In genomic region chr1:144902987-144903386, GRCm38 (mm10) we compare ENCODE assay signal across 21 mouse cellular contexts.
DNase-seq lines count a peak whose midpoint lies in the region; ATAC-seq and TF ChIP-seq lines count a peak whose summit lies in the region.
"Had no signal": no experiment of that assay in that cellular context is flagged by ENCODE, and none has a peak within 500 bp of the region (broad histone marks: within the 10 kb centered on the region; RNA-seq: fewer than 3 reads in every experiment).

No protein-coding gene starts in this region.

- DNase-seq in forebrain, postnatal 0 days = peak; percentile 8
- peak; percentile 72 for DNase-seq in heart, postnatal 0 days (ENCODE audit: low spot score)
- DNase-seq: adrenal gland, postnatal 14 days; cerebellum, postnatal 25 days; gastrocnemius, postnatal 36 days; kidney, adult 18-20 months; thymus, postnatal 14 days had no signal

- H3K27me3 ChIP-seq in forebrain, postnatal 0 days (ENCODE audit: insufficient read depth, low read length) = no peaks in the 10 kb centered on the region
- no peaks in the 10 kb centered on the region for H3K27me3 ChIP-seq in forebrain, embryonic 15.5 days
- H3K27me3 ChIP-seq in heart, postnatal 0 days (ENCODE audit: control insufficient read depth, insufficient read depth, low read length) = no peaks in the 10 kb centered on the region
- no peaks in the 10 kb centered on the region for H3K27me3 ChIP-seq in heart, embryonic 11.5 days (ENCODE audit: control insufficient read depth, insufficient read depth, low read length)
- H3K27me3 ChIP-seq in kidney, embryonic 14.5 days (ENCODE audit: control insufficient read depth, insufficient read depth, low read length) = no peaks in the 10 kb centered on the region
- H3K27me3 ChIP-seq: limb, embryonic 12.5 days; liver, embryonic 15.5 days; midbrain, embryonic 15.5 days; neural tube, embryonic 12.5 days had no signal

- no peak overlapping the region for H3K9ac ChIP-seq in forebrain, postnatal 0 days
- no peak overlapping the region for H3K9ac ChIP-seq in forebrain, embryonic 15.5 days (replicated peaks)
- H3K9ac ChIP-seq in heart, postnatal 0 days (replicated peaks; ENCODE audit: low read depth, low read length) = no peak overlapping the region
- H3K9ac ChIP-seq in heart, embryonic 11.5 days (ENCODE audit: low read depth, low read length) = no peak overlapping the region
- no peak overlapping the region for H3K9ac ChIP-seq in kidney, embryonic 14.5 days (ENCODE audit: low read depth, low read length)
- H3K9ac ChIP-seq: limb, embryonic 12.5 days; liver, embryonic 15.5 days; midbrain, embryonic 15.5 days; neural tube, embryonic 12.5 days had no signal

- no peak for ATAC-seq in forebrain, postnatal 0 days
- ATAC-seq in forebrain, embryonic 15.5 days (replicated peaks) = no peak
- ATAC-seq in heart, postnatal 0 days (ENCODE audit: insufficient read depth, low read depth) = peak; percentile 51; the same call in 1 of the 2 replicates
- ATAC-seq in heart, embryonic 11.5 days (replicated peaks; ENCODE audit: insufficient number of reproducible peaks, low FRiP score, low TSS enrichment) = no peak
- ATAC-seq in common myeloid progenitor, adult 5-6 weeks (replicated peaks; ENCODE audit: low read depth, poor library complexity, severe bottlenecking) = peak; percentile 81
- 0 out of 2 replicates have a peak, but pooled peaks have one; percentile 9 for ATAC-seq in megakaryocyte progenitor cell, adult 5-6 weeks (replicated peaks; ENCODE audit: poor library complexity)
- ATAC-seq in kidney, embryonic 14.5 days (ENCODE audit: low FRiP score, low TSS enrichment) = no peak
- ATAC-seq in monocyte, adult 5-6 weeks (replicated peaks; ENCODE audit: insufficient number of reproducible peaks, low FRiP score, low TSS enrichment, poor library complexity, severe bottlenecking) = no peak
- ATAC-seq: forebrain, embryonic 14.5 days; hindbrain, embryonic 16.5 days; midbrain, embryonic 15.5 days had no signal

- no peak for TF ChIP-seq EP300 in heart, postnatal 0 days (IDR thresholded peaks at IDR 0.05; ENCODE audit: low read depth)

- no peaks in the 10 kb centered on the region for H3K4me1 ChIP-seq in forebrain, postnatal 0 days (ENCODE audit: insufficient read depth)
- no peaks in the 10 kb centered on the region for H3K4me1 ChIP-seq in forebrain, embryonic 15.5 days
- no peaks in the 10 kb centered on the region for H3K4me1 ChIP-seq in heart, postnatal 0 days (ENCODE audit: control insufficient read depth, insufficient read depth)
- H3K4me1 ChIP-seq in heart, embryonic 11.5 days (ENCODE audit: control insufficient read depth, insufficient read depth, low read length) = no peaks in the 10 kb centered on the region
- no peaks in the 10 kb centered on the region for H3K4me1 ChIP-seq in kidney, embryonic 14.5 days (ENCODE audit: control insufficient read depth, insufficient read depth, low read length)
- H3K4me1 ChIP-seq: limb, embryonic 12.5 days; liver, embryonic 15.5 days; midbrain, embryonic 15.5 days; neural tube, embryonic 12.5 days had no signal

- no peaks in the 10 kb centered on the region for H3K9me3 ChIP-seq in forebrain, postnatal 0 days (ENCODE audit: low read length)
- H3K9me3 ChIP-seq in forebrain, embryonic 15.5 days = no peaks in the 10 kb centered on the region
- H3K9me3 ChIP-seq in heart, postnatal 0 days (replicated peaks; ENCODE audit: control insufficient read depth, low read length) = peaks cover 4% of the 10 kb centered on the region; the same call in 1 of the 2 replicates
- H3K9me3 ChIP-seq in heart, embryonic 11.5 days (replicated peaks; ENCODE audit: control insufficient read depth, low read length) = no peaks in the 10 kb centered on the region
- no peaks in the 10 kb centered on the region for H3K9me3 ChIP-seq in kidney, embryonic 14.5 days (ENCODE audit: control insufficient read depth, low read length)
- H3K9me3 ChIP-seq: limb, embryonic 12.5 days; liver, embryonic 15.5 days; midbrain, embryonic 15.5 days; neural tube, embryonic 12.5 days had no signal

- H3K4me2 ChIP-seq in forebrain, postnatal 0 days (ENCODE audit: low read depth) = no peak overlapping the region
- no peak overlapping the region for H3K4me2 ChIP-seq in forebrain, embryonic 15.5 days (replicated peaks)
- H3K4me2 ChIP-seq in heart, postnatal 0 days (ENCODE audit: low read depth, low read length) = no peak overlapping the region
- no peak overlapping the region for H3K4me2 ChIP-seq in heart, embryonic 11.5 days
- no peak overlapping the region for H3K4me2 ChIP-seq in kidney, embryonic 14.5 days (replicated peaks; ENCODE audit: low read depth, low read length)
- H3K4me2 ChIP-seq: limb, embryonic 12.5 days; liver, embryonic 15.5 days; midbrain, embryonic 15.5 days; neural tube, embryonic 12.5 days had no signal

- no peak overlapping the region for H3K4me3 ChIP-seq in forebrain, postnatal 0 days (ENCODE audit: low read depth, low read length)
- no peak overlapping the region for H3K4me3 ChIP-seq in forebrain, embryonic 15.5 days
- no peak overlapping the region for H3K4me3 ChIP-seq in heart, postnatal 0 days (ENCODE audit: low read depth, low read length)
- no peak overlapping the region for H3K4me3 ChIP-seq in heart, embryonic 11.5 days (ENCODE audit: low read depth, low read length)
- H3K4me3 ChIP-seq in kidney, embryonic 14.5 days (ENCODE audit: low read length) = no peak overlapping the region
- H3K4me3 ChIP-seq: layer of hippocampus, adult 2 months; left cerebral cortex, adult 2 months; limb, embryonic 12.5 days; liver, embryonic 15.5 days; midbrain, embryonic 15.5 days; neural tube, embryonic 12.5 days had no signal

- no peak overlapping the region for H3K27ac ChIP-seq in forebrain, postnatal 0 days (ENCODE audit: low read depth, low read length)
- no peak overlapping the region for H3K27ac ChIP-seq in forebrain, embryonic 15.5 days (replicated peaks)
- H3K27ac ChIP-seq in heart, postnatal 0 days (ENCODE audit: low read depth) = no peak overlapping the region
- no peak overlapping the region for H3K27ac ChIP-seq in heart, embryonic 11.5 days (ENCODE audit: low read depth, low read length)
- no peak overlapping the region for H3K27ac ChIP-seq in kidney, embryonic 14.5 days (ENCODE audit: low read depth, low read length)
- H3K27ac ChIP-seq: layer of hippocampus, adult 2 months; left cerebral cortex, adult 2 months; limb, embryonic 12.5 days; liver, embryonic 15.5 days; midbrain, embryonic 15.5 days; neural tube, embryonic 12.5 days had no signal

- WGBS in forebrain, postnatal 0 days = 73% methylated on average over 3 of the region's 3 CpGs
- 82% methylated on average over 3 of the region's 3 CpGs for WGBS in forebrain, embryonic 15.5 days
- WGBS in heart, postnatal 0 days = 22% methylated on average over 3 of the region's 3 CpGs
- 39% methylated on average over 3 of the region's 3 CpGs for WGBS in heart, embryonic 11.5 days (ENCODE audit: insufficient replicate concordance)
- 59% methylated on average over 3 of the region's 3 CpGs for WGBS in kidney, embryonic 14.5 days

- no peak for TF ChIP-seq CTCF in forebrain, postnatal 0 days (IDR thresholded peaks at IDR 0.05; ENCODE audit: low read depth)
- no peak for TF ChIP-seq CTCF in heart, postnatal 0 days (IDR thresholded peaks at IDR 0.05; ENCODE audit: low read depth)

- H3K36me3 ChIP-seq in forebrain, postnatal 0 days (ENCODE audit: insufficient read depth) = no peaks in the 10 kb centered on the region
- H3K36me3 ChIP-seq in forebrain, embryonic 15.5 days = no peaks in the 10 kb centered on the region
- no peaks in the 10 kb centered on the region for H3K36me3 ChIP-seq in heart, postnatal 0 days (replicated peaks; ENCODE audit: control insufficient read depth, insufficient read depth, low read length)
- no peaks in the 10 kb centered on the region for H3K36me3 ChIP-seq in heart, embryonic 11.5 days (ENCODE audit: control insufficient read depth, insufficient read depth, low read length)
- no peaks in the 10 kb centered on the region for H3K36me3 ChIP-seq in kidney, embryonic 14.5 days (ENCODE audit: control insufficient read depth, insufficient read depth, low read length)
- H3K36me3 ChIP-seq: limb, embryonic 12.5 days; liver, embryonic 15.5 days; midbrain, embryonic 15.5 days; neural tube, embryonic 12.5 days had no signal

Comparison
In these comparisons a context has a peak if more than half of its experiments do, and no peak if none do; other contexts are left out.
1. ATAC-seq: peak in heart, postnatal 0 days (single experiment), common myeloid progenitor, adult 5-6 weeks (single experiment) and megakaryocyte progenitor cell, adult 5-6 weeks (single experiment); none in forebrain, postnatal 0 days (single experiment), forebrain, embryonic 15.5 days (single experiment), heart, embryonic 11.5 days (single experiment), kidney, embryonic 14.5 days (single experiment) and monocyte, adult 5-6 weeks (single experiment).